Mouse (Mus musculus): ENCODE measurements around the gene Pde2a. TPM values are rescaled to one million over a fixed set of nuclear protein-coding genes. Genes with fewer than 3 reads are reported as not detected.

Gene Pde2a
- total and polyA plus RNA-seq, 3 experiments: 0.08 to 0.40 TPM; not detected in 1

GRCm38 (mm10) chr7:101415512-101416100, 5.9 kb upstream of the Pde2a start:
- Histone ChIP-seq H3K27ac (ENCODE audit: insufficient read depth, low read depth) (no peak overlapping the region), H3K4me2 (ENCODE audit: insufficient read depth, low read depth, poor library complexity, severe bottlenecking) (no peak overlapping the region), H3K36me3 (replicated peaks in 1 of 2; ENCODE audit: control insufficient read depth in 1 of 2, insufficient read depth in 1 of 2, low read length in 1 of 2) (peaks cover 25 to 69% of the 10 kb centered on the region in 2 experiments), H3K79me2 (replicated peaks; ENCODE audit: control insufficient read depth, extremely low read depth, insufficient read depth, poor library complexity, severe bottlenecking) (no peaks in the 10 kb centered on the region), H3K4me3 (replicated peaks in 1 of 3; ENCODE audit: low read depth in 2 of 3, low read length in 2 of 3, poor library complexity in 1 of 3) (no peak overlapping the region), H3K27me3 (replicated peaks) (no peaks in the 10 kb centered on the region), H3K4me1 (ENCODE audit: control insufficient read depth in 1 of 2, insufficient read depth in 2 of 2) (peaks cover 0 to 3% of the 10 kb centered on the region in 2 experiments; a peak in 3 of 4 replicates), H3K9me3 (replicated peaks; ENCODE audit: low read length) (no peaks in the 10 kb centered on the region), H3K9ac (ENCODE audit: insufficient read depth, low read depth) (no peak overlapping the region)
- dilution Hi-C loops (cut with MboI; ENCODE audit: extremely low pct_ligation_motif_present, extremely low pct_unique_long_range_greater_than_20kb, low sequenced_read_pairs) (no loop called here), in situ Hi-C loops (cut with MboI; ENCODE audit: low pct_ligation_motif_present, low pct_unique_long_range_greater_than_20kb, low sequenced_read_pairs) (loop anchor here (25.0 kb wide), 1 partner anchor 97 kb away; no protein-coding TSS in a partner anchor)
- TF ChIP-seq RCOR1 (conservative IDR thresholded peaks at IDR 0.05; ENCODE audit: low read depth, low read length) (no peak), BHLHE40 (IDR thresholded peaks at IDR 0.05; ENCODE audit: low read depth, low read length) (no peak), ELF1 (IDR thresholded peaks at IDR 0.05; ENCODE audit: low read depth, low read length) (no peak), NELFE (IDR thresholded peaks at IDR 0.05; ENCODE audit: low read depth, low read length) (no peak), PAX5 (IDR thresholded peaks at IDR 0.05; ENCODE audit: low read length) (no peak), ETS1 (conservative IDR thresholded peaks at IDR 0.05; ENCODE audit: low read depth, low read length) (no peak), CTCF (conservative IDR thresholded peaks at IDR 0.05 in 1 of 2, IDR thresholded peaks at IDR 0.05 in 1 of 2; ENCODE audit: low read depth in 2 of 2, low read length in 2 of 2) (no peak), NRF1 (IDR thresholded peaks at IDR 0.05; ENCODE audit: low read depth, low read length) (no peak), JUN (IDR thresholded peaks at IDR 0.05; ENCODE audit: insufficient read depth, low read depth, low read length) (no peak), TCF12 (IDR thresholded peaks at IDR 0.05; ENCODE audit: low read depth, low read length) (no peak), IRF4 (IDR thresholded peaks at IDR 0.05; ENCODE audit: low read depth, low read length) (no peak), MXI1 (IDR thresholded peaks at IDR 0.05; ENCODE audit: low read depth, low read length) (no peak), KAT2A (IDR thresholded peaks at IDR 0.05; ENCODE audit: insufficient replicate concordance, low read length) (no peak), MEF2A (IDR thresholded peaks at IDR 0.05; ENCODE audit: borderline replicate concordance, low read depth, low read length) (no peak), POLR2A (IDR thresholded peaks at IDR 0.05; ENCODE audit: low read depth, low read length) (no peak), ZKSCAN1 (IDR thresholded peaks at IDR 0.05; ENCODE audit: borderline replicate concordance, low read depth, low read length) (no peak), MAFK (IDR thresholded peaks at IDR 0.05; ENCODE audit: insufficient replicate concordance, low read length) (no peak), ZC3H11A (IDR thresholded peaks at IDR 0.05; ENCODE audit: low read depth, low read length) (no peak), GABPA (IDR thresholded peaks at IDR 0.05; ENCODE audit: insufficient replicate concordance, low read depth, low read length) (no peak)
- no peak for DNase-seq (ENCODE audit: extremely low read depth)

- H3K4me2 ChIP-seq (ENCODE audit: insufficient read depth, low read depth, poor library complexity, severe bottlenecking): no peak overlapping the region
- no peak overlapping the region for H3K27ac ChIP-seq (ENCODE audit: insufficient read depth, low read depth)
- dilution Hi-C loops (cut with MboI; ENCODE audit: extremely low pct_ligation_motif_present, extremely low pct_unique_long_range_greater_than_20kb, low sequenced_read_pairs) (no loop called here), in situ Hi-C loops (cut with MboI; ENCODE audit: low pct_ligation_motif_present, low pct_unique_long_range_greater_than_20kb, low sequenced_read_pairs) (loop anchor here (25.0 kb wide), 1 partner anchor 96 kb away; no protein-coding TSS in a partner anchor)
- no peaks in the 10 kb centered on the region for H3K27me3 ChIP-seq (replicated peaks)
- H3K4me1 ChIP-seq (ENCODE audit: control insufficient read depth in 1 of 2, insufficient read depth in 2 of 2): peaks cover 0 to 3% of the 10 kb centered on the region in 2 experiments
- no peak overlapping the region for H3K4me3 ChIP-seq (replicated peaks in 1 of 3; ENCODE audit: low read depth in 2 of 3, low read length in 2 of 3, poor library complexity in 1 of 3)
- H3K79me2 ChIP-seq (replicated peaks; ENCODE audit: control insufficient read depth, extremely low read depth, insufficient read depth, poor library complexity, severe bottlenecking): no peaks in the 10 kb centered on the region
- TF ChIP-seq PAX5 (IDR thresholded peaks at IDR 0.05; ENCODE audit: low read length) (no peak), GABPA (IDR thresholded peaks at IDR 0.05; ENCODE audit: insufficient replicate concordance, low read depth, low read length) (no peak), CHD1 (IDR thresholded peaks at IDR 0.05; ENCODE audit: low read depth, low read length) (no peak), MYC (IDR thresholded peaks at IDR 0.05; ENCODE audit: low read depth, low read length) (no peak), POLR2A (IDR thresholded peaks at IDR 0.05; ENCODE audit: low read depth, low read length) (no peak), IRF4 (IDR thresholded peaks at IDR 0.05; ENCODE audit: low read depth, low read length) (no peak), E2F4 (IDR thresholded peaks at IDR 0.05; ENCODE audit: insufficient replicate concordance, low read depth, low read length) (no peak), MEF2A (IDR thresholded peaks at IDR 0.05; ENCODE audit: borderline replicate concordance, low read depth, low read length) (no peak), JUND (conservative IDR thresholded peaks at IDR 0.05; ENCODE audit: low read depth, low read length) (no peak), USF2 (conservative IDR thresholded peaks at IDR 0.05; ENCODE audit: low read depth, low read length) (no peak), MAZ (IDR thresholded peaks at IDR 0.05; ENCODE audit: low read depth, low read length) (no peak), UBTF (IDR thresholded peaks at IDR 0.05; ENCODE audit: low read depth, low read length) (no peak)
- H3K36me3 ChIP-seq (replicated peaks in 1 of 2; ENCODE audit: control insufficient read depth in 1 of 2, insufficient read depth in 1 of 2, low read length in 1 of 2): peaks cover 18 to 61% of the 10 kb centered on the region in 2 experiments
- H3K9me3 ChIP-seq (replicated peaks; ENCODE audit: low read length): no peaks in the 10 kb centered on the region
- DNase-seq (ENCODE audit: extremely low read depth): no peak
- no peak overlapping the region for H3K9ac ChIP-seq (ENCODE audit: insufficient read depth, low read depth)
Measured at GRCm38 (mm10) chr7:101416391-101416790, 5.1 kb upstream of the Pde2a start.

All from CH12.LX (cell line).